Mouse (Mus musculus) heart, adult 2 months (tissue): ENCODE data around the gene Grm1.

Source experiments
- CTCF ChIP-seq: fragments of 200-600 bp; IDR thresholded peaks from 2 replicates; pipeline ENCODE4 v1.8.1; 2022; ENCODE audit warnings: antibody characterized with exemption, mild to moderate bottlenecking, moderate library complexity
- EP300 ChIP-seq: fragments of 200-500 bp; IDR thresholded peaks from 2 replicates; pipeline ENCODE4 v1.6.1; 2011; ENCODE audit warnings: low read depth, low read length, control low read depth; ENCODE audit not compliant: insufficient read depth
- POLR2A ChIP-seq: fragments of 200-500 bp; IDR thresholded peaks from 2 replicates; pipeline ENCODE4 v1.6.1; 2011; ENCODE audit warnings: mild to moderate bottlenecking, low read depth, low read length, control low read depth; ENCODE audit not compliant: insufficient read depth

- TF ChIP-seq POLR2A = no peak
- TF ChIP-seq EP300 = no peak
- no peak for TF ChIP-seq CTCF
Observed at GRCm38 (mm10) chr10:11013653-11014052, 68.5 kb downstream of the Grm1 start.
